Mouse (Mus musculus) CH12.LX (cell line): ENCODE measurements at regions not wholly inside any gene's neighbourhood (a gene's known extent, or its start where the extent isn't known, plus 50 kb on each side); places are given as distances from the start of the nearest gene placed in this dataset.
A peak's percentile ranks its signal among the peaks of the same experiment; 100 is the strongest.
"Not testable (repeated sequence)": the region's sequence is repeated elsewhere in the genome, so short reads cannot be mapped to it uniquely, and the experiment has no call there.

Experiments
- DNase-seq: peaks from one replicate; pipeline ENCODE4 v3.0.0-alpha.2; 2013; ENCODE audit errors: extremely low read depth
- H3K27ac ChIP-seq: 2 replicates; pipeline ENCODE4 v1.5.1; 2012; ENCODE audit warnings: low read depth, mild to moderate bottlenecking, control low read depth, moderate library complexity; ENCODE audit not compliant: insufficient read depth
- H3K27me3 ChIP-seq: replicated peaks from 2 replicates; pipeline ENCODE3; 2012; ENCODE audit warnings: inconsistent platforms
- H3K36me3 ChIP-seq, 2 experiments: replicated peaks in 1 of 2; 2 replicates each; pipeline versions ENCODE3 to v1.6.1; 2012; ENCODE audit warnings: inconsistent platforms in 1 of 2, low read length in 1 of 2, mild to moderate bottlenecking in 1 of 2, mixed read lengths in 1 of 2, moderate library complexity in 1 of 2; ENCODE audit not compliant: control insufficient read depth in 1 of 2, insufficient read depth in 1 of 2
- H3K4me1 ChIP-seq, 2 experiments: 2 replicates each; pipeline ENCODE4 v1.6.1; 2012; ENCODE audit warnings: inconsistent platforms in 1 of 2, moderate library complexity in 1 of 2; ENCODE audit not compliant: insufficient read depth in 2 of 2, control insufficient read depth in 1 of 2
- H3K4me2 ChIP-seq: 2 replicates; pipeline ENCODE4 v1.6.1; 2012; ENCODE audit warnings: low read depth, mild to moderate bottlenecking, control low read depth; ENCODE audit not compliant: poor library complexity, insufficient read depth, severe bottlenecking
- H3K4me3 ChIP-seq, 3 experiments: fragments of 150-350 bp in 1 of 3; sonication (generic) in 1 of 3; replicated peaks in 1 of 3; 2 replicates each; pipeline versions ENCODE3 to v1.5.1; 2011 to 2012; ENCODE audit warnings: low read depth in 2 of 3, low read length in 2 of 3, mild to moderate bottlenecking in 2 of 3, moderate library complexity in 2 of 3, control low read depth in 1 of 3, improper control_type of control experiment in 1 of 3, inconsistent platforms in 1 of 3, mixed read lengths in 1 of 3; ENCODE audit not compliant: poor library complexity in 1 of 3
- H3K79me2 ChIP-seq: replicated peaks from 2 replicates; pipeline ENCODE4 v1.6.1; 2012; ENCODE audit warnings: mild to moderate bottlenecking, moderate library complexity; ENCODE audit not compliant: control insufficient read depth, poor library complexity, insufficient read depth, severe bottlenecking; ENCODE audit errors: extremely low read depth
- H3K9ac ChIP-seq: 2 replicates; pipeline ENCODE4 v1.6.1; 2012; ENCODE audit warnings: low read depth, mild to moderate bottlenecking, control low read depth, moderate library complexity; ENCODE audit not compliant: insufficient read depth
- H3K9me3 ChIP-seq: replicated peaks from 2 replicates; pipeline ENCODE3; 2012; ENCODE audit warnings: low read length, inconsistent platforms, mixed read lengths
- BHLHE40 ChIP-seq: IDR thresholded peaks from 2 replicates; pipeline ENCODE4 v1.6.1; 2011; ENCODE audit warnings: mild to moderate bottlenecking, low read depth, low read length, improper control_type of control experiment
- CHD1 ChIP-seq: IDR thresholded peaks from 2 replicates; pipeline ENCODE4 v1.6.1; 2012; ENCODE audit warnings: low read depth, low read length, improper control_type of control experiment, inconsistent platforms
- CHD2 ChIP-seq: IDR thresholded peaks from 2 replicates; pipeline ENCODE4 v1.6.1; 2011; ENCODE audit warnings: low read length, improper control_type of control experiment
- CTCF ChIP-seq, 2 experiments: IDR thresholded peaks in 1 of 2; conservative IDR thresholded peaks in 1 of 2; 2 replicates each; pipeline ENCODE4 v1.5.1; 2011 to 2012; ENCODE audit warnings: low read depth in 2 of 2, low read length in 2 of 2, improper control_type of control experiment in 1 of 2, inconsistent platforms in 1 of 2, mild to moderate bottlenecking in 1 of 2, moderate library complexity in 1 of 2
- E2F4 ChIP-seq: IDR thresholded peaks from 2 replicates; pipeline ENCODE4 v1.6.1; 2011; ENCODE audit warnings: low read depth, low read length, improper control_type of control experiment; ENCODE audit not compliant: insufficient replicate concordance
- ELF1 ChIP-seq: IDR thresholded peaks from 2 replicates; pipeline ENCODE4 v1.6.1; 2014; ENCODE audit warnings: low read depth, mild to moderate bottlenecking, inconsistent platforms, low read length, improper control_type of control experiment
- EP300 ChIP-seq: IDR thresholded peaks from 2 replicates; pipeline ENCODE4 v1.6.1; 2011; ENCODE audit warnings: low read length, improper control_type of control experiment
- ETS1 ChIP-seq: conservative IDR thresholded peaks from 2 replicates; pipeline ENCODE4 v1.6.1; 2012; ENCODE audit warnings: low read depth, mild to moderate bottlenecking, inconsistent platforms, low read length, improper control_type of control experiment, moderate library complexity
- GABPA ChIP-seq: IDR thresholded peaks from 2 replicates; pipeline ENCODE4 v1.6.1; 2012; ENCODE audit warnings: low read depth, low read length, improper control_type of control experiment, inconsistent platforms; ENCODE audit not compliant: insufficient replicate concordance
- HCFC1 ChIP-seq: IDR thresholded peaks from 2 replicates; pipeline ENCODE4 v1.6.1; 2012; ENCODE audit warnings: low read depth, mild to moderate bottlenecking, inconsistent platforms, low read length, improper control_type of control experiment
- IRF4 ChIP-seq: IDR thresholded peaks from 2 replicates; pipeline ENCODE4 v1.6.1; 2014; ENCODE audit warnings: low read depth, mild to moderate bottlenecking, inconsistent platforms, low read length, improper control_type of control experiment
- JUN ChIP-seq: IDR thresholded peaks from 2 replicates; pipeline ENCODE4 v1.6.1; 2011; ENCODE audit warnings: low read depth, mild to moderate bottlenecking, low read length, improper control_type of control experiment, moderate library complexity; ENCODE audit not compliant: insufficient read depth
- JUND ChIP-seq: conservative IDR thresholded peaks from 2 replicates; pipeline ENCODE4 v1.6.1; 2011; ENCODE audit warnings: low read depth, low read length, improper control_type of control experiment
- MAFK ChIP-seq: IDR thresholded peaks from 2 replicates; pipeline ENCODE4 v1.6.1; 2011; ENCODE audit warnings: low read length, improper control_type of control experiment; ENCODE audit not compliant: insufficient replicate concordance
- MAX ChIP-seq: IDR thresholded peaks from 2 replicates; pipeline ENCODE4 v1.6.1; 2011; ENCODE audit warnings: low read length, improper control_type of control experiment
- MEF2A ChIP-seq: IDR thresholded peaks from 2 replicates; pipeline ENCODE4 v1.6.1; 2014; ENCODE audit warnings: low read depth, mild to moderate bottlenecking, inconsistent platforms, low read length, improper control_type of control experiment, borderline replicate concordance
- MYC ChIP-seq: IDR thresholded peaks from 2 replicates; pipeline ENCODE4 v1.6.1; 2011; ENCODE audit warnings: low read depth, mild to moderate bottlenecking, improper control_type of control experiment, low read length
- NELFE ChIP-seq: IDR thresholded peaks from 2 replicates; pipeline ENCODE4 v1.6.1; 2011; ENCODE audit warnings: low read depth, low read length, improper control_type of control experiment
- NRF1 ChIP-seq: IDR thresholded peaks from 2 replicates; pipeline ENCODE4 v1.6.1; 2014; ENCODE audit warnings: low read depth, mild to moderate bottlenecking, inconsistent platforms, low read length, improper control_type of control experiment, moderate library complexity
- PAX5 ChIP-seq: IDR thresholded peaks from 2 replicates; pipeline ENCODE4 v1.6.1; 2012; ENCODE audit warnings: low read length, inconsistent platforms, mixed read lengths
- POLR2A ChIP-seq: IDR thresholded peaks from 2 replicates; pipeline ENCODE4 v1.6.1; 2011; ENCODE audit warnings: low read depth, mild to moderate bottlenecking, improper control_type of control experiment, low read length
- RCOR1 ChIP-seq: conservative IDR thresholded peaks from 2 replicates; pipeline ENCODE4 v1.6.1; 2012; ENCODE audit warnings: low read depth, mild to moderate bottlenecking, inconsistent platforms, low read length, improper control_type of control experiment
- TCF12 ChIP-seq: IDR thresholded peaks from 2 replicates; pipeline ENCODE4 v1.6.1; 2014; ENCODE audit warnings: low read depth, mild to moderate bottlenecking, inconsistent platforms, low read length, improper control_type of control experiment
- UBTF ChIP-seq: IDR thresholded peaks from 2 replicates; pipeline ENCODE4 v1.6.1; 2012; ENCODE audit warnings: low read depth, mild to moderate bottlenecking, inconsistent platforms, low read length, improper control_type of control experiment, moderate library complexity
- USF1 ChIP-seq: IDR thresholded peaks from 2 replicates; pipeline ENCODE4 v1.6.1; 2014; ENCODE audit warnings: low read depth, mild to moderate bottlenecking, inconsistent platforms, low read length, improper control_type of control experiment
- ZKSCAN1 ChIP-seq: IDR thresholded peaks from 2 replicates; pipeline ENCODE4 v1.6.1; 2012; ENCODE audit warnings: low read depth, inconsistent platforms, low read length, improper control_type of control experiment, borderline replicate concordance
- ZMIZ1 ChIP-seq: IDR thresholded peaks from 2 replicates; pipeline ENCODE4 v1.6.1; 2012; ENCODE audit warnings: low read depth, mild to moderate bottlenecking, inconsistent platforms, low read length, improper control_type of control experiment
- ZNF384 ChIP-seq: IDR thresholded peaks from 2 replicates; pipeline ENCODE4 v1.6.1; 2012; ENCODE audit warnings: low read depth, low read length, improper control_type of control experiment, inconsistent platforms
- dilution Hi-C: fragments of 300-500 bp; cut with MboI; formaldehyde crosslinking; loops from 2 replicates; pipeline ENCODE4 v1.14.3; 2020; ENCODE audit warnings: low sequenced_read_pairs; ENCODE audit not compliant: extremely low pct_unique_long_range_greater_than_20kb, extremely low pct_ligation_motif_present
- in situ Hi-C: fragments of 300-500 bp; cut with MboI; formaldehyde crosslinking; loops from 3 replicates; pipeline ENCODE4 v1.14.3; 2019; ENCODE audit warnings: low sequenced_read_pairs, low pct_ligation_motif_present, low pct_unique_long_range_greater_than_20kb, mixed read lengths

GRCm38 (mm10) chr4:71306690-71307089 is 451.1 kb downstream of the Gm11232 start:
- in situ Hi-C loops: no loop called here
- dilution Hi-C loops: no loop called here
- H3K27ac ChIP-seq: no peak overlapping the region
- no peaks in the 10 kb centered on the region for H3K4me1 ChIP-seq
- no peak overlapping the region for H3K9ac ChIP-seq
- no peak overlapping the region for H3K4me3 ChIP-seq
- no peak for DNase-seq
- H3K9me3 ChIP-seq: peaks cover 10% of the 10 kb centered on the region
- no peaks in the 10 kb centered on the region for H3K79me2 ChIP-seq
- H3K36me3 ChIP-seq: no peaks in the 10 kb centered on the region
- no peaks in the 10 kb centered on the region for H3K27me3 ChIP-seq
- H3K4me2 ChIP-seq: no peak overlapping the region
- TF ChIP-seq ELF1 (no peak), ETS1 (no peak), ZNF384 (no peak), PAX5 (no peak), RCOR1 (no peak)

GRCm38 (mm10) chr4:71295716-71296115 is 462.0 kb downstream of the Gm11232 start:
- in situ Hi-C loops: not testable (repeated sequence)

GRCm38 (mm10) chr4:71291741-71292149 is 466.0 kb downstream of the Gm11232 start:
- H3K79me2 ChIP-seq: no peaks in the 10 kb centered on the region
- peak overlapping the region; percentile 69 for H3K4me2 ChIP-seq
- H3K9ac ChIP-seq: no peak overlapping the region
- in situ Hi-C loops (no loop called here), dilution Hi-C loops (no loop called here)
- no peaks in the 10 kb centered on the region for H3K27me3 ChIP-seq
- H3K9me3 ChIP-seq: no peaks in the 10 kb centered on the region
- H3K4me3 ChIP-seq: peak overlapping the region in 2 of 3 experiments; percentile 15 to 29
- H3K36me3 ChIP-seq: no peaks in the 10 kb centered on the region
- H3K4me1 ChIP-seq: no peaks in the 10 kb centered on the region
- peak overlapping the region; percentile 27; the same call in 1 of the 2 replicates for H3K27ac ChIP-seq
- DNase-seq: peak; percentile 87
- no peak for TF ChIP-seq GABPA
- peak; percentile 83; the same call in 1 of the 2 replicates for TF ChIP-seq IRF4
- TF ChIP-seq E2F4: no peak
- no peak for TF ChIP-seq JUN
- TF ChIP-seq USF1: no peak
- no peak for TF ChIP-seq TCF12
- TF ChIP-seq ZMIZ1: no peak
- TF ChIP-seq CHD1: no peak
- TF ChIP-seq MAX: peak; percentile 54; the same call in 1 of the 2 replicates
- no peak for TF ChIP-seq ELF1
- TF ChIP-seq HCFC1: no peak
- no peak for TF ChIP-seq NELFE
- TF ChIP-seq POLR2A: no peak
- TF ChIP-seq ZNF384: no peak
- no peak for TF ChIP-seq JUND
- peak; percentile 82 for TF ChIP-seq BHLHE40
- TF ChIP-seq CHD2: no peak
- TF ChIP-seq EP300: peak; percentile 83
- no peak for TF ChIP-seq UBTF
- no peak for TF ChIP-seq ZKSCAN1
- no peak for TF ChIP-seq CTCF (conservative IDR thresholded peaks at IDR 0.05 in 1 of 2, IDR thresholded peaks at IDR 0.05 in 1 of 2; ENCODE audit: low read depth in 2 of 2, low read length in 2 of 2)
- TF ChIP-seq NRF1: no peak
- no peak for TF ChIP-seq MAFK
- no peak for TF ChIP-seq MEF2A
- peak; percentile 57; the same call in 1 of the 2 replicates for TF ChIP-seq MYC

More at GRCm38 (mm10) chr4:71295716-71296115, 462.0 kb downstream of the Gm11232 start:
- H3K4me2 ChIP-seq, H3K27me3 ChIP-seq, DNase-seq, H3K9me3 ChIP-seq, dilution Hi-C loops, H3K9ac ChIP-seq, H3K79me2 ChIP-seq, H3K4me1 ChIP-seq, H3K36me3 ChIP-seq, H3K4me3 ChIP-seq, H3K27ac ChIP-seq: not testable (repeated sequence)
